Comparison of ENCODE assay signal across 12 mouse cellular contexts in the genomic region with DNA sequence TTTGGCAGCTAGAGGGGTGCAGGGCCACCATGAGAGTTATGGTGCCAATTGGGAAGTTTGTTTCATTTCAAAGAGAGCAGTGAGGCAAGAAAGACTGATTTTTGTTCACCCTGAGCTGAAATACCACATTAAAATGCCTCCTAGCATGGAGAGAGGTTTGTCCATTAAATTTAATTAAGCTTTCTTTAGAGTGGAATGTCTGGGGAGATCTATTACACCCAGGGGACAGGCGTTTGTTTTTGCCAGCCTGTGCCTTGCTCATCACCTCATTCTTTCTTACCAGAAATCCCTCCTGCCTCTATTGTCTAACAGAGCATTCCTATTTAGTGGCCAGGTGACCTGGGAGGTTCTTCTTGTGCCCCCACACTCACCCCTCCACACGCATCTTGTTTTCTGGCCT.
"Had no signal": no experiment of that assay in that cellular context is flagged by ENCODE, and none has a peak within 500 bp of the region (broad histone marks: within the 10 kb centered on the region; RNA-seq: fewer than 3 reads in every experiment).

No protein-coding gene starts in this region.

- ATAC-seq: liver, embryonic 12.5 days; midbrain, embryonic 15.5 days had no signal

- H3K9ac ChIP-seq: kidney, embryonic 15.5 days; limb, embryonic 15.5 days; liver, embryonic 12.5 days; lung, embryonic 14.5 days; midbrain, embryonic 15.5 days had no signal

- DNase-seq: kidney, postnatal 36 days; layer of hippocampus, adult 9-11 months; layer of hippocampus, postnatal 36 days; lung, embryonic 14.5 days; lung, postnatal 4 days; thymus, postnatal 4 days had no signal

- H3K9me3 ChIP-seq: kidney, embryonic 15.5 days; limb, embryonic 15.5 days; liver, embryonic 12.5 days; midbrain, embryonic 15.5 days had no signal

- H3K4me1 ChIP-seq: limb, embryonic 15.5 days; liver, embryonic 12.5 days; midbrain, embryonic 15.5 days had no signal

- H3K4me3 ChIP-seq: kidney, embryonic 15.5 days; limb, embryonic 15.5 days; liver, embryonic 12.5 days; midbrain, embryonic 15.5 days had no signal

- H3K27ac ChIP-seq: kidney, embryonic 15.5 days; limb, embryonic 15.5 days; liver, embryonic 12.5 days; midbrain, embryonic 15.5 days; stomach, postnatal 0 days had no signal

- H3K36me3 ChIP-seq: kidney, embryonic 15.5 days; limb, embryonic 15.5 days; liver, embryonic 12.5 days; midbrain, embryonic 15.5 days had no signal

- H3K27me3 ChIP-seq: kidney, embryonic 15.5 days; limb, embryonic 15.5 days; midbrain, embryonic 15.5 days had no signal

- H3K4me2 ChIP-seq: kidney, embryonic 15.5 days; limb, embryonic 15.5 days; liver, embryonic 12.5 days; lung, embryonic 14.5 days; midbrain, embryonic 11.5 days; midbrain, embryonic 15.5 days had no signal
